Mouse (Mus musculus) midbrain, postnatal 0 days (tissue): ENCODE data around the gene Prep. TPM values are rescaled to one million over a fixed set of nuclear protein-coding genes. Genes with fewer than 3 reads are reported as not detected.

Experiments used
- ATAC-seq: fragments of 200-750 bp; cut with Nextera tagmentation; 2 replicates; pipeline ENCODE4 v1.8.0; 2017; ENCODE audit warnings: moderate number of reproducible peaks, mild to moderate bottlenecking, moderate TSS enrichment, moderate library complexity; ENCODE audit not compliant: low FRiP score
- DNase-seq: peaks from one replicate; pipeline ENCODE4 v3.0.0-alpha.2; 2015; ENCODE audit warnings: low spot score
- H3K27ac ChIP-seq: fragments of 300-500 bp; sonication (generic); 2 replicates; pipeline ENCODE4 v1.5.1; 2014; ENCODE audit warnings: low read depth, mild to moderate bottlenecking, low read length, mixed read lengths
- H3K27me3 ChIP-seq: fragments of 300-500 bp; sonication (generic); 2 replicates; pipeline ENCODE4 v1.6.1; 2014; ENCODE audit warnings: low read length, control low read depth, mixed read lengths; ENCODE audit not compliant: insufficient read depth
- H3K36me3 ChIP-seq: fragments of 300-500 bp; sonication (generic); 2 replicates; pipeline ENCODE4 v1.6.1; 2014; ENCODE audit warnings: low read length, control low read depth, mixed read lengths; ENCODE audit not compliant: insufficient read depth
- H3K4me1 ChIP-seq: fragments of 300-500 bp; sonication (generic); 2 replicates; pipeline ENCODE4 v1.6.1; 2014; ENCODE audit warnings: mild to moderate bottlenecking, control low read depth, antibody characterized with exemption, low read length, mixed read lengths; ENCODE audit not compliant: insufficient read depth
- H3K4me2 ChIP-seq: fragments of 300-500 bp; sonication (generic); 2 replicates; pipeline ENCODE4 v1.6.1; 2014; ENCODE audit warnings: low read depth, mild to moderate bottlenecking, low read length, mixed read lengths; ENCODE audit not compliant: poor library complexity, severe bottlenecking
- H3K4me3 ChIP-seq: fragments of 300-500 bp; sonication (generic); 2 replicates; pipeline ENCODE4 v1.5.1; 2014; ENCODE audit warnings: low read depth, mild to moderate bottlenecking, low read length, moderate library complexity
- H3K9ac ChIP-seq: fragments of 300-500 bp; sonication (generic); replicated peaks from 2 replicates; pipeline ENCODE4 v1.6.1; 2014; ENCODE audit warnings: mild to moderate bottlenecking, low read length, moderate library complexity, mixed read lengths; ENCODE audit not compliant: poor library complexity, severe bottlenecking
- H3K9me3 ChIP-seq: fragments of 300-500 bp; sonication (generic); 2 replicates; pipeline ENCODE4 v1.6.1; 2016; ENCODE audit warnings: low read length, control low read depth
- CTCF ChIP-seq: IDR thresholded peaks from 2 replicates; pipeline ENCODE4 v1.5.1; 2016; ENCODE audit warnings: antibody characterized with exemption, mild to moderate bottlenecking
- WGBS: fragments of 180-500 bp; shearing (Covaris S2); extraction: QIAGEN DNeasy Blood & Tissue Kit; methylation state at CpG from one replicate; pipeline ENCODE4 v1.1.7; 2014; 5-methylcytosine and 5-hydroxymethylcytosine counted together
- polyA plus RNA-seq: library from polyadenylated mRNA; unstranded; fragments of >200 nt; fragmentation: Nextera tagmentation; extraction: Ambion mirVana; gene quantifications from 2 replicates; pipeline ENCODE4 v1.2.1, GENCODE M21; 2015
- total RNA-seq: library from RNA; depleted of rRNA; stranded (reverse); fragments of >200 nt; gene quantifications from 2 replicates; pipeline ENCODE4 v1.2.3, GENCODE M21; 2014

Gene Prep
- total and polyA plus RNA-seq, 2 experiments from 2014 or later, result 21.1 to 25.6 TPM

DNA sequence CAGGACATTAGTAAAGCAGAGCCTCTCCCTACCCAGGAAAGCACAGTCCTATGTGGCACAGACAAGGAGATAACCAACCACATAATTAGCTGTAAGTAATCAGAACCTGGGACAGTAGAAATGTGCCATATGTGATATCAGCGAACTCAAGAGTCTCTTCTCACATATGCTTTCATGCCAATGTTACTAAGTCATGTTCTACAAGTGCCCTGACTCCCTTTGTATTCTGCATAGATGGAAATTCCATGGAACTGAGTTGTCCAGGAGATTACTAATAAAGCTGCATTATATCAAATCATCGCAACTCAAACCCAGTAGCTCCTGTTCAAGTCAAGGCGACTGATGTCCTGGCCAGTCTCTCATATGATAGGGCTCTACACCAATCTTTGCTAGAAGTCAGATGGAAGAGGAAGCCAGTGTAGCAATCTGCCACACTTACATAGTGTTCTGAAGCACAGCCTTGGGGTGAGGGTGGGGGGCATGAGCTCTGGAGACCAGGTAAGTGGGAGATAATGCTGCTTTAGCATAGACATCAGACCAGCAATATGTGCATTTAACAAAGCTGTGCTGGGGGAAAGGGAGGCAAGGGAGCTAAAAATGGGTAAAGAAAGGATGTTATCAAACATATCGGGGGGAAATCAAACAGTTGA lies 113.8 kb downstream of the Prep start:
- DNase-seq, result no peak
- no peaks in the 10 kb centered on the region for H3K27me3 ChIP-seq
- no peak overlapping the region for H3K9ac ChIP-seq
- H3K4me1 ChIP-seq, result no peaks in the 10 kb centered on the region
- H3K27ac ChIP-seq, result no peak overlapping the region
- H3K4me3 ChIP-seq, result no peak overlapping the region
- no peaks in the 10 kb centered on the region for H3K9me3 ChIP-seq
- WGBS, result 98% methylated on average over 4 of the region's 4 CpGs
- TF ChIP-seq CTCF, result no peak
- no peaks in the 10 kb centered on the region for H3K36me3 ChIP-seq
- no peak for ATAC-seq
- H3K4me2 ChIP-seq, result no peak overlapping the region

DNA sequence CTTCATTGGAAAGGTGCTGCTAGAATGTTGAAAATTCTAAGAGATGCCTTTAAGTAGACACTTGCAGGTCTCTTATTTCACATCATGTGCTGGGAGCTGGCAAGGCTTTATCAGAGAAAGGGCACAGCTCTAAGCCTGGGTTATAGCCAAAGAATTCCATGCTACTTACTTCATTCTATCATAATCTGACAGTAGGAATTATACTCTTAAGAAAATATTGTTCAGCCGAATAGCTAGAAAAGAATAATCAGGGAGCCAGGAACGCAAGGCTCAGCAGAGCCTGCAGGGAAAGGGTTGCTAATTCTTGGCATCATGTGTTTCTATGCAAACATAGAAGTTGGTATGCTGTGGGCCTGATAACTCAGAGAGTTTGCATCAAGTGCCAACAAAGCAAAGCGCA lies 114.3 kb downstream of the Prep start:
- Histone ChIP-seq H3K4me1 (no peaks in the 10 kb centered on the region), H3K4me2 (no peak overlapping the region), H3K9ac (no peak overlapping the region), H3K36me3 (no peaks in the 10 kb centered on the region), H3K9me3 (no peaks in the 10 kb centered on the region), H3K27me3 (no peaks in the 10 kb centered on the region), H3K4me3 (no peak overlapping the region), H3K27ac (no peak overlapping the region)
- no peak for TF ChIP-seq CTCF
- ATAC-seq (no peak), DNase-seq (no peak)
- WGBS, result 69% methylated on average over 3 of the region's 3 CpGs

DNA sequence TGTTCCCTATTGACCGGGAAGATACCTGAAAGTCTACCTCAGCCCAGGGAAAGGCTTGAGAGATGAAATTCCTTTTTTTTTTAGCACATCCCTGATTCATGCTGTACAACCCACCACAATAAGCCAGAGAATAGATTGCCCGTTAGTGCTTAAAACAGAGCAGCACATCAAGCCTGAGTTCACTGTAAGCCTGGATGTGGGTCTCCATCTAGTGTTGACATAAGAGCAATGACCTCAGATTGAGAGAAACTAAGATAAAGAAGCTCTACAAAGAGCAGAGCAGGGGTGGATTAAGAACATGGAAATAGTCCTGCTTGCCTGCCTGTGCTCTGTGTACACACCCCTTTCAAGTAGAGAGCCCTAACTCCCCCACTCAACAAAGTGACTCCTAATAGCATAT lies 118.5 kb downstream of the Prep start:
- ATAC-seq (no peak), DNase-seq (no peak)
- no peaks in the 10 kb centered on the region for H3K27me3 ChIP-seq
- H3K9me3 ChIP-seq, result no peaks in the 10 kb centered on the region
- WGBS, result 90% methylated on average over 2 of the region's 2 CpGs
- no peak overlapping the region for H3K4me3 ChIP-seq
- H3K36me3 ChIP-seq, result no peaks in the 10 kb centered on the region
- TF ChIP-seq CTCF, result 0 out of 2 replicates have a peak, but pooled peaks have one; percentile 10
- H3K4me2 ChIP-seq, result no peak overlapping the region
- no peak overlapping the region for H3K9ac ChIP-seq
- H3K4me1 ChIP-seq, result no peaks in the 10 kb centered on the region
- no peak overlapping the region for H3K27ac ChIP-seq

DNA sequence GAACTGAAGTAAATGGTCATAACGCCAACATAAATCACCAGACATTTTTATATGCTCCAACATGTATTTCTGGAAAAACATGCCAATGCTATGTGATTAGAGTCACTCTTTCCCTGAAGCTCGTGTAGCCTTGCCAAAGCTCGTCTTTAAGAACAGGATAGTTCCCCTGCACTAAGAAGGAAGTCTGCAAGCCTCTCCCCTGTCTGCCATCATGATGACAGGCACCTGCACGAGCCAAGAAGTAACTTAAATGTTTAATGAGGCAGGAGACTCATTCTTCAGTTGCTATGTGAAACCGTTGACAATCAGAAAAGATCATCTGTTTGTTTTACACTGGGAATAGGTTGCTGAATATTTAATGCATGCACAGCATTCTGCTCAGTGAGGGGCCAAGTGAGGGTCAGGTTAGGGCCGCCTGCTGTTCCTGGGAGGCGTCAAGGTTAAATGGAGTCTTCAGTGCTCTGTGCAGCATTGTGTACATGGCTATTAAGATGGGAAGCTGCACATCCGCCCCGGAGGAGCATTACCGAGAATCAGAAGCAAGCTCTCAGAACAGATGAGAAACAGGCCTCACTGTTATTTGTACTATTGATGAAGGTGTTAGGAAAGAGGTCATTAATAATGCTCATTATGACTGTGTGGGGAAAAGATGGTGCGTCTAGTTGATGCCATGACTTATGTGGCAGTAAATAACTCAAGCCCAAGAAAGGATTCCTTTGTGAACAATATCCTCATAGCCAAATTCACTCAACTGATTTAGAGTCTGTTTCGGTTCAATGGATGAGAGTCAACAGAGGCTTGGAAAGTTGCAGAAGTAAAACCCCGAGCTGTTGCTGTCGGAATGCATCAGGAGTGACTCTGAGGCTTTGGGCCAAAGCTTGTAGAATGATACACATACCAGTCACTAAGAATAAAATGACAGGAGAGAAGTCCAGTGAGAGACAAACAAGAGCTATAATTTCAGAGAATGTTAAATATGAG lies 126.6 kb downstream of the Prep start:
- no peak overlapping the region for H3K9ac ChIP-seq
- no peaks in the 10 kb centered on the region for H3K36me3 ChIP-seq
- H3K9me3 ChIP-seq, result no peaks in the 10 kb centered on the region
- H3K4me1 ChIP-seq, result no peaks in the 10 kb centered on the region
- ATAC-seq (no peak; the same call in 1 of the 2 replicates), DNase-seq (no peak)
- H3K27ac ChIP-seq, result peak overlapping the region; percentile 18; the same call in 1 of the 2 replicates
- WGBS, result 50% methylated on average over 14 of the region's 14 CpGs
- H3K27me3 ChIP-seq, result no peaks in the 10 kb centered on the region
- H3K4me2 ChIP-seq, result no peak overlapping the region
- no peak for TF ChIP-seq CTCF
- no peak overlapping the region for H3K4me3 ChIP-seq

DNA sequence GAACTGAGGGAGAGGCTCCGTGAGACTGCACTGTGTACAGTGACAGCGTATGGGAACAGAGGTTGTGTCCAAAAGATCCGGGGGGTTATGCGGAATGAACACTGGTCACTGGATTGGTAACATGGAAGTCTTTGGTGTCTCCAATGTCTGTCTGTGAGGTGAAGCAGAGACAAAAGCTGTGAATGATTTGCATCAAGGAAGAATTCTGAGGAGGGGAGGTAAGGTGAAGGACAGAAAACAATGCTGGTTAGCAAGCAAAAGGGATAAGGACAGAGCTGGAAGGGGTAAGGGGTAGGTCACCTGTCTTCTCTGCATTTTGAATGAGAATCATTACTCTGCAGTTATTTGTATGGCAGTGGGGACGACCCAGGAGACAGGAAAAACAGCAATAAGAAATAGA lies 127.5 kb downstream of the Prep start:
- WGBS, result 84% methylated on average over 5 of the region's 5 CpGs
- Histone ChIP-seq H3K9me3 (no peaks in the 10 kb centered on the region), H3K4me1 (no peaks in the 10 kb centered on the region), H3K4me2 (no peak overlapping the region), H3K27me3 (no peaks in the 10 kb centered on the region), H3K36me3 (no peaks in the 10 kb centered on the region), H3K4me3 (no peak overlapping the region), H3K9ac (no peak overlapping the region), H3K27ac (no peak overlapping the region)
- DNase-seq (no peak), ATAC-seq (no peak)
- no peak for TF ChIP-seq CTCF

DNA sequence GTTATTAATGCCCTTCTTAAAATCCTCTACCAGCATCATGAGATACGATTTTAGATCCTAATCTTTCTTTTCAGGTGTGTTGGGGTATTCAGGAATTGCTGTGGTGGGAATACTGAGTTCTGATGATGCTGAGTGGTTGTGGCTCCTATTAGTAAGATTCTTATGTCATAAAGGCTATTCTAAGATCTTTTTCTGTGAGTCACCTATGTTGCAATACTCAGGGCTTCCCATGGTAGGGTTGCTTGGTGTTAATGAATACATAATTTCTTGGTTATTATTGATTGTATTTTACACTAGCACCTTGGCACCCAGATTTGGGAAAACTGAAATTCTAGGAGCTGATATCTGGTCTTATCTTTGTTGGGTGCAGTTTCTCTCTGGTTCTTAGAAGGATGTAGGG lies 137.6 kb downstream of the Prep start:
- no peak for DNase-seq
- Histone ChIP-seq H3K9ac (no peak overlapping the region), H3K4me3 (no peak overlapping the region), H3K27ac (no peak overlapping the region), H3K4me1 (no peaks in the 10 kb centered on the region), H3K9me3 (no peaks in the 10 kb centered on the region), H3K36me3 (no peaks in the 10 kb centered on the region), H3K4me2 (no peak overlapping the region), H3K27me3 (no peaks in the 10 kb centered on the region)
- 52% methylated on average over 1 of the region's 1 CpGs for WGBS
- no peak for TF ChIP-seq CTCF
- ATAC-seq, result no peak
